Mouse (Mus musculus): ENCODE measurements around the gene Tbx5. TPM values are rescaled to one million over a fixed set of nuclear protein-coding genes. Genes with fewer than 3 reads are reported as not detected.
A peak's percentile ranks its signal among the peaks of the same experiment; 100 is the strongest.

Gene Tbx5
- total and polyA plus RNA-seq, 2 experiments, result not detected

DNA sequence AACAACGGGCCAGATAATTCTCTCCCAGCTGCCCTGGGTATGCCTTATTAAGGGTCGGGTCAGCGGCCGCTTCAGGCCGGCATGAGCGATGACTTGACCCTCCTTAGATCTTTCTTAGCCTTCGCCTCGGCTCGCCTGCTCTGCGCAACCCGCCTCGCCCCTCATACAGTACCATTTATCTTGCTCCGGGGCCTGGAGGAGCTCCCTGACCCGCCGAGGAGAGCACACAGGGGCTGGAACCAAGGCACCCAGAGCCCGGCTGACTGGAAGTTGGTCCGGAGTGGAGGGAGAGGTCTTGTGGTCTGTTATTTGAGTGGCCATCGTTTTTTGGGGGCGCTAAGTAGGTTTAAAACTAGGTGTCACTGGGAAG, 4.8 kb downstream of the Tbx5 start:
- Histone ChIP-seq H3K4me1 (ENCODE audit: control insufficient read depth, insufficient read depth, low read length) (no peaks in the 10 kb centered on the region), H3K79me2 (ENCODE audit: control insufficient read depth, insufficient read depth, low read length) (no peaks in the 10 kb centered on the region), H3K4me3 (ENCODE audit: insufficient read depth, low read depth, low read length) (no peak overlapping the region), H3K27me3 (ENCODE audit: control insufficient read depth, insufficient read depth, low read length) (peaks cover 31% of the 10 kb centered on the region), H3K27ac (replicated peaks; ENCODE audit: insufficient read depth, low read depth, low read length) (no peak overlapping the region), H3K9ac (ENCODE audit: low read depth, low read length) (no peak overlapping the region), H3K36me3 (ENCODE audit: control insufficient read depth, insufficient read depth, low read length) (no peaks in the 10 kb centered on the region)
- TF ChIP-seq CTCF (IDR thresholded peaks at IDR 0.05; ENCODE audit: low read depth, low read length), result no peak
- TF ChIP-seq POLR2A (IDR thresholded peaks at IDR 0.05; ENCODE audit: extremely low read depth, insufficient read depth, low read length), result no peak
- WGBS, result 9% methylated on average over 19 of the region's 19 CpGs
- no peak for DNase-seq (ENCODE audit: extremely low read depth, low read depth, low spot score)

DNA sequence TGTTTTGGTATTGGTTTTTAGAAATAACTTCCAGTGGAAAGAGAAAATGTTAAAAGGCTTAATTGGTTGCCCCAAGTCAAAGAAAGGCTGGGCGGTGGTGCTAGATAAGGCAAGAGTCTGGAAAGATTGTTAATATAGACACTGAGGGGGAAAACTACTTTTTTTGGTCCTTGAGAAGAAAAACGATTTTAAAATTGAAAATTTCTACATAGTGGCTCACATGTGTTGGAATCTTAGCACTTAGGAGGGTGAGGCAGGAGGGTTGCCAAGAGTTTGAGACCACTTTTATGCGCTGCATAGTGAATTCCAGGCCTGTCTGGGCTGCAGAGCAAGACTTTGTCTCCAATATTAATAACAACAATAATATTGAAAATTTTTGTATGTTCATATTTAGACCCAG, 5.4 kb downstream of the Tbx5 start:
- DNase-seq (ENCODE audit: extremely low read depth, low read depth, low spot score), result no peak
- Histone ChIP-seq H3K4me1 (ENCODE audit: control insufficient read depth, insufficient read depth, low read length) (no peaks in the 10 kb centered on the region), H3K27ac (replicated peaks; ENCODE audit: insufficient read depth, low read depth, low read length) (no peak overlapping the region), H3K36me3 (ENCODE audit: control insufficient read depth, insufficient read depth, low read length) (no peaks in the 10 kb centered on the region), H3K4me3 (ENCODE audit: insufficient read depth, low read depth, low read length) (no peak overlapping the region), H3K79me2 (ENCODE audit: control insufficient read depth, insufficient read depth, low read length) (no peaks in the 10 kb centered on the region), H3K27me3 (ENCODE audit: control insufficient read depth, insufficient read depth, low read length) (peaks cover 30% of the 10 kb centered on the region; the same call in 1 of the 2 replicates), H3K9ac (ENCODE audit: low read depth, low read length) (no peak overlapping the region)
- WGBS, result 23% methylated on average over 3 of the region's 3 CpGs
- no peak for TF ChIP-seq CTCF (IDR thresholded peaks at IDR 0.05; ENCODE audit: low read depth, low read length)
- no peak for TF ChIP-seq POLR2A (IDR thresholded peaks at IDR 0.05; ENCODE audit: extremely low read depth, insufficient read depth, low read length)

DNA sequence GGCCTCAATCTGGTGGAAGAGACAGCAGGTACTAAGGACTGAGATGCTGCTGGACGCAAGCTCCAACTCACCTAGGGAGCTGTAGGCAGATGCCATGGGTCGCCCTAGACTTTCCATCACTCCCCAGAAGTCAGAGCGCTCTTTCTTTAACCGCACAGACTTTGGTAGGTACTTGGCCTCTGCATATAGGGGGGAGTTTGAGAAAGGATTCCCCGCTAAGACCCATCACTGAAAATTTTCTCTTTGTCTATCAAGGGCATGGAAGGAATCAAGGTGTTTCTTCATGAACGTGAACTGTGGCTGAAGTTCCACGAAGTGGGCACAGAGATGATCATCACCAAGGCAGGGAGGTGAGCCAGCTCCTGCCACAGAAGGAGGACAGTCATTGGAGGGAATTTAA, 6.0 kb downstream of the Tbx5 start:
- H3K27ac ChIP-seq (replicated peaks; ENCODE audit: insufficient read depth, low read depth, low read length), result no peak overlapping the region
- H3K4me1 ChIP-seq (ENCODE audit: control insufficient read depth, insufficient read depth, low read length), result no peaks in the 10 kb centered on the region
- WGBS, result 13% methylated on average over 7 of the region's 7 CpGs

DNA sequence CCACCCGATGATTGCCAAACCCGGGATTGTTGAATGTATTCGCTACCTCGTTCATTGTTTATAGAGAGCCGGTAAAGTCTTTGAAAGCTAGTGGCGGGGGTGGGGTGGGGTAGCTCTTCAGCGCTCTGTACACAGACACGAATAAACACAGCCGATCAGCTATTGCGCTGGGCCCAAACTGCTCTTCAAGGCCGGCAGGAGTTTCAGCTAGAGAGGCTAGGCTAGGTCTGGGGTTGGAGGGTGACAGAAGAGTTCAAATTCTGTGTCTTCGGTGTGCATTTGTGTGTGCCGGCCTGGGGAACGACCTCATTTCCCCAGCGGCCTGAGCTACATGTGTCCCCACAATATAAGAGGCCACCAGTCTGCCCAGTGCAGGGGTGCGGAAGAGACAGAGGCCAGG, 6.7 kb downstream of the Tbx5 start:
- Histone ChIP-seq H3K9ac (ENCODE audit: low read depth, low read length) (no peak overlapping the region), H3K4me1 (ENCODE audit: control insufficient read depth, insufficient read depth, low read length) (no peaks in the 10 kb centered on the region), H3K4me3 (ENCODE audit: insufficient read depth, low read depth, low read length) (no peak overlapping the region), H3K27ac (replicated peaks; ENCODE audit: insufficient read depth, low read depth, low read length) (no peak overlapping the region), H3K27me3 (ENCODE audit: control insufficient read depth, insufficient read depth, low read length) (peaks cover 29% of the 10 kb centered on the region), H3K79me2 (ENCODE audit: control insufficient read depth, insufficient read depth, low read length) (no peaks in the 10 kb centered on the region), H3K36me3 (ENCODE audit: control insufficient read depth, insufficient read depth, low read length) (no peaks in the 10 kb centered on the region)
- WGBS, result 3% methylated on average over 16 of the region's 16 CpGs
- TF ChIP-seq CTCF (IDR thresholded peaks at IDR 0.05; ENCODE audit: low read depth, low read length) (no peak), POLR2A (IDR thresholded peaks at IDR 0.05; ENCODE audit: extremely low read depth, insufficient read depth, low read length) (no peak)
- DNase-seq (ENCODE audit: extremely low read depth, low read depth, low spot score), result peak; percentile 19

More for the DNA sequence above, 6.0 kb downstream of the Tbx5 start:
- no peak overlapping the region for H3K4me3 ChIP-seq (ENCODE audit: insufficient read depth, low read depth, low read length)
- H3K79me2 ChIP-seq (ENCODE audit: control insufficient read depth, insufficient read depth, low read length), result no peaks in the 10 kb centered on the region
- H3K27me3 ChIP-seq (ENCODE audit: control insufficient read depth, insufficient read depth, low read length), result peaks cover 30% of the 10 kb centered on the region
- no peaks in the 10 kb centered on the region for H3K36me3 ChIP-seq (ENCODE audit: control insufficient read depth, insufficient read depth, low read length)
- TF ChIP-seq CTCF (IDR thresholded peaks at IDR 0.05; ENCODE audit: low read depth, low read length), result no peak
- no peak for TF ChIP-seq POLR2A (IDR thresholded peaks at IDR 0.05; ENCODE audit: extremely low read depth, insufficient read depth, low read length)
- no peak for DNase-seq (ENCODE audit: extremely low read depth, low read depth, low spot score)
- no peak overlapping the region for H3K9ac ChIP-seq (ENCODE audit: low read depth, low read length)

DNA sequence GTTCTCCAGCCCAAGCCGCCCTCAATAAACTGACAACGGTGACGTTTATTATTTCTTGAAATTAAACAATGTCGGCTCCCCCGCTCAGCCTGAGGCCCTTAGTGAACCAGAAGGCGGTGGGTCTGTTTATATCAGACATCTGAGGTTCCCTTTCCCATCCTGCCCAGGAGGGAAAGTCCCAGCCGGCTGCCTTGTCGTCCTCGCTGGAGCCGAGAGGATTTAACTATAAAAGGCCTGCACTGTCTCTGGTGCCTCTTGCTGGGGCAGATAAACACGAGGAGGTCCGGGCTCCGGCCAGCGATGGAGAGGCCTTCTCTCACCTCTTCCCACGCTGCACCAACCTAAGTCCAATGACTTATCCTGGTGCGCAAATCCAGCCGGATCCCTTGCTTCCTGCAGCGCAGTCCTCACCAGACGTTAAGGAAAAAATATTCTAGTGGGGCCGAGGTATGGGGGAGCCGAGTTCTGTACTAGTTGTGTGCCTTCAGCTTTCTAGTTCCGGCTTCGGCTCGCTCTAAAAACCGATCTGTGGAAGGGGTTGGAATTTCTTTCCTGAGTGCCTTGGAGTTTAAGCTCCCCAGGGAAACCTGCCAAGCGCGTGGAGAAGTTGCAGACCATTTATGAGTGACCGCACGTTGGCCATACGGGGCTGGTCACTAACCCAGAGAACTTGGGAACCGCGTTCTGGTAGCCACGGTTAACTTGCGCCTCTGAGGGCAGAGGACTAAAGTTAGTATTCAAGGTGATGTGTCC, 7.3 kb downstream of the Tbx5 start:
- no peak overlapping the region for H3K4me3 ChIP-seq (ENCODE audit: insufficient read depth, low read depth, low read length)
- DNase-seq (ENCODE audit: extremely low read depth, low read depth, low spot score), result no peak
- no peaks in the 10 kb centered on the region for H3K36me3 ChIP-seq (ENCODE audit: control insufficient read depth, insufficient read depth, low read length)
- no peaks in the 10 kb centered on the region for H3K4me1 ChIP-seq (ENCODE audit: control insufficient read depth, insufficient read depth, low read length)
- TF ChIP-seq POLR2A (IDR thresholded peaks at IDR 0.05; ENCODE audit: extremely low read depth, insufficient read depth, low read length) (no peak), CTCF (IDR thresholded peaks at IDR 0.05; ENCODE audit: low read depth, low read length) (no peak)
- 4% methylated on average over 34 of the region's 34 CpGs for WGBS
- no peak overlapping the region for H3K9ac ChIP-seq (ENCODE audit: low read depth, low read length)
- no peaks in the 10 kb centered on the region for H3K79me2 ChIP-seq (ENCODE audit: control insufficient read depth, insufficient read depth, low read length)
- peaks cover 31% of the 10 kb centered on the region for H3K27me3 ChIP-seq (ENCODE audit: control insufficient read depth, insufficient read depth, low read length)
- H3K27ac ChIP-seq (replicated peaks; ENCODE audit: insufficient read depth, low read depth, low read length), result no peak overlapping the region

DNA sequence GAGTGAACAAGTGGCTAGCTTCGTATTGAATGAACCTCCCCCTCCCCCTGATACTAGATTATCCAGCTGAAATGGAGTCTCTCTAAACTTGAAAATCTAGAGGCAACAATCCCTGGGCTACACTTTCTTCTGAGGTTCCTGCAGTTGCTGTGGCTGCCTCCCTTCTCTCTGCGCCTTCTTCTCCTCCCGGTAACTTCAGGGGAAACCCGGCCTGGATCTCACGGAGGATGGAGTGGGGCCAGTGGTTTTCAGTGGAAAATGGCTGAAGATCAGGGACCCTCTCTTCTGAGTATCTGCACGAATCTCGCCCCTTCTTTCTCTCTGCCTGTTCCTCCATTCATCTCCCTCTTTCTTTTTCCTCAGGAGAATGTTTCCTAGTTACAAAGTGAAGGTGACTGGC, 7.9 kb downstream of the Tbx5 start:
- WGBS, result 4% methylated on average over 7 of the region's 7 CpGs
- Histone ChIP-seq H3K9ac (ENCODE audit: low read depth, low read length) (no peak overlapping the region), H3K4me3 (ENCODE audit: insufficient read depth, low read depth, low read length) (no peak overlapping the region), H3K36me3 (ENCODE audit: control insufficient read depth, insufficient read depth, low read length) (no peaks in the 10 kb centered on the region), H3K27me3 (ENCODE audit: control insufficient read depth, insufficient read depth, low read length) (peaks cover 28% of the 10 kb centered on the region), H3K79me2 (ENCODE audit: control insufficient read depth, insufficient read depth, low read length) (no peaks in the 10 kb centered on the region), H3K27ac (replicated peaks; ENCODE audit: insufficient read depth, low read depth, low read length) (no peak overlapping the region), H3K4me1 (ENCODE audit: control insufficient read depth, insufficient read depth, low read length) (no peaks in the 10 kb centered on the region)
- TF ChIP-seq CTCF (IDR thresholded peaks at IDR 0.05; ENCODE audit: low read depth, low read length) (no peak), POLR2A (IDR thresholded peaks at IDR 0.05; ENCODE audit: extremely low read depth, insufficient read depth, low read length) (no peak)
- DNase-seq (ENCODE audit: extremely low read depth, low read depth, low spot score), result no peak
